Mouse (Mus musculus): ENCODE results near the gene Prr19. TPM values are rescaled to one million over a fixed set of nuclear protein-coding genes. Genes with fewer than 3 reads are reported as not detected.

The Prr19 gene
- polyA plus RNA-seq, 1 experiment from 2014 or later, result not detected

DNA sequence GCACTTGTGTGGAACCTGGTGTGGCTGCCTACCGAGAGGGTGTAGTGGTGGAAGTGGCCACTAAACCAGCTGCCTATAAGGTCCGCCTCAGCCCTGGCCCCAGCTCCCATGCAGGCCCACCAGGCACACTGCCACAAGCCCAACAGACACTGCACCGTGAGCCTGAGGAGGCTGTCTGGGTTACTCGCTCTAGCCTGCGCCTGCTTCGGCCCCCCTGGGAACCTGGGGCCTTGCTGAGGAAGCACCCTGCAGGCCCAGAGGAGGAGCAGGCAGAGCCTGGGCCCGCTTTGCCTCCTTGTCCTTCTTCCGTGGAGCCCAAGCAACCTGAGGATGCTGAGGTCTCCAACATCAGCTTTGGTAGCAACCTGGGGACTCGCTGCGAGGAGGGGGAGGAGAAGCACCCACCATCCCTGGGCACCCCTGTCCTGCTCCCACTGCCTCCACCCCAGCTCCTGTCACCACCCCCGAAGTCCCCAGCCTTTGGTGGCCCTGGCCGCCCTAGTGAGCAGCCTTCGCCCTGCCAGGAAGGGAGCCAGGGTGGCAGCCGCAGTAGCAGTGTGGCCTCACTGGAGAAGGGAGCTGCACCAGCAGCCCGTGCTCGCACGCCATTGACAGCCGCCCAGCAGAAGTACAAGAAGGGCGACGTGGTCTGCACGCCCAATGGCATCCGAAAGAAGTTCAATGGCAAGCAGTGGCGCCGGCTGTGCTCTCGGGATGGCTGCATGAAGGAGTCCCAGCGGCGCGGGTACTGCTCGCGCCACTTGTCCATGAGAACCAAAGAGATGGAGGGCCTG lies 29.4 kb upstream of the Prr19 start:
- Histone ChIP-seq H3K36me3 (ENCODE audit: inconsistent target) (no peaks in the 10 kb centered on the region), H3K79me2 (ENCODE audit: inconsistent target) (peaks cover 70% of the 10 kb centered on the region), H3K27ac (no peak overlapping the region), H3K4me3 (ENCODE audit: inconsistent target) (no peak overlapping the region)
- WGBS (ENCODE audit: missing documents), result 96% methylated on average over 30 of the region's 30 CpGs

DNA sequence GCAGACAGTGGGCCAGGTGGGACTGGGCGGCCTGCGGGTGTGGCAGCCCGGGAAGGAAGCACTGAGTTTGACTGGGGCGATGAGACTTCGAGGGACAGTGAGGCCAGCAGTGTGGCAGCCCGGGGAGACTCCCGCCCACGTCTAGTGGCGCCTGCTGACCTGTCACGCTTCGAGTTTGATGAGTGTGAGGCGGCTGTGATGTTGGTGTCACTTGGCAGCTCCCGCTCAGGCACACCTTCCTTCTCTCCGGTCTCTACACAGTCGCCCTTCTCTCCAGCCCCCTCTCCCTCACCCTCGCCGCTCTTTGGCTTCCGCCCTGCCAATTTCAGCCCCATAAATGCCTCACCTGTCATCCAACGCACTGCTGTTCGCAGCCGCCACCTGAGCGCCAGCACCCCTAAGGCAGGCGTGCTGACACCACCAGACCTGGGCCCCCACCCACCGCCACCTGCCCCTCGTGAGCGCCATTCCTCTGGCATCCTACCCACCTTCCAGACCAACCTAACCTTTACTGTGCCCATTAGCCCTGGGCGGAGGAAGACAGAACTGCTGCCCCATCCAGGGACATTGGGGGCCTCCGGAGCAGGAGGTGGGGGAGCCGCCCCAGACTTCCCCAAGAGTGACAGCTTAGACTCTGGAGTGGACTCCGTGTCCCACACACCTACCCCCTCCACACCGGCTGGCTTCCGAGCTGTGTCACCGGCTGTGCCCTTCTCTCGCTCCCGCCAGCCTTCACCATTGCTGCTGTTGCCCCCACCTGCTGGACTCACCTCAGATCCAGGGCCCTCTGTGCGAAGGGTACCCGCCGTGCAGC lies 28.6 kb upstream of the Prr19 start:
- H3K36me3 ChIP-seq (ENCODE audit: inconsistent target), result no peaks in the 10 kb centered on the region
- H3K79me2 ChIP-seq (ENCODE audit: inconsistent target), result peaks cover 76% of the 10 kb centered on the region
- 96% methylated on average over 31 of the region's 38 CpGs for WGBS (ENCODE audit: missing documents)
- H3K27ac ChIP-seq, result no peak overlapping the region
- no peak overlapping the region for H3K4me3 ChIP-seq (ENCODE audit: inconsistent target)

DNA sequence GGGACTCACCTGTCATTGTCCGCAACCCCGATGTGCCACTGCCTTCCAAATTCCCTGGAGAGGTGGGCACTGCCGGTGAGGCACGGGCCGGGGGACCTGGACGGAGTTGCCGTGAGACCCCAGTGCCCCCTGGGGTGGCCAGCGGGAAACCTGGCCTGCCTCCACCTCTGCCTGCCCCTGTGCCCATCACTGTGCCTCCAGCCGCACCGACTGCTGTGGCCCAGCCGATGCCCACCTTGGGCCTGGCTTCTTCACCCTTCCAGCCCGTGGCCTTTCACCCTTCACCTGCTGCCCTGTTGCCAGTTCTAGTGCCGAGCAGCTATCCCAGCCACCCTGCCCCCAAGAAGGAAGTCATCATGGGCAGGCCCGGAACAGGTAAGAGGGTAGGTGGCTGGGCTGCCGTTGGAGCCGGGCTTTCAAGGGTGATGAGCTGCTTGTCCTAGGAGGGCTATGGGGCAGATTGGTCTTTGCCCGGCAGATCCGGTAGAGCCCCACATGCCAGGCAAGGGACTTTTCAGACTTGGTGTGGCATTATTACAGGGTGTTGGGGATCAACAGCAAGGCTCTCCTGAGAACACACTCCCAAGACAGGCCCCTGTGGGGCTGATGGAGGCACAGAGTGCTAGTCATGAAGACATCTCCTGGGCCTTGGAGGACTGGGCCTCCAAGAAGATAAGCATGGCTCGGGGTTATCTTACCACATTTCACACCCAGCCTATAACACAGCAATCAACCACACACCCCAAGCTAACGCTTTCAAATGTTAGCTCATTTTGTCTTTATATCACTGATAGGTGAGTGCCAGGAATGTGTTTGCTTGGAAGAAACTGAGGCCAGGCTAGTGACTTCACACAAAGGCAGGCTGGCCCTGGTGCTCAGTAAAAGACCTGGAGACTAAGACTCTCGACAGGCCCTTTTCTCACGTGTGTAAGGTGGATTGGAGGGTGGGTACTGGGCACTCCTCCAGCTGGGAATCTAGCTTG lies 27.7 kb upstream of the Prr19 start:
- H3K27ac ChIP-seq, result no peak overlapping the region
- no peak overlapping the region for H3K4me3 ChIP-seq (ENCODE audit: inconsistent target)
- 95% methylated on average over 22 of the region's 22 CpGs for WGBS (ENCODE audit: missing documents)
- H3K36me3 ChIP-seq (ENCODE audit: inconsistent target), result no peaks in the 10 kb centered on the region
- H3K79me2 ChIP-seq (ENCODE audit: inconsistent target), result peaks cover 75% of the 10 kb centered on the region

DNA sequence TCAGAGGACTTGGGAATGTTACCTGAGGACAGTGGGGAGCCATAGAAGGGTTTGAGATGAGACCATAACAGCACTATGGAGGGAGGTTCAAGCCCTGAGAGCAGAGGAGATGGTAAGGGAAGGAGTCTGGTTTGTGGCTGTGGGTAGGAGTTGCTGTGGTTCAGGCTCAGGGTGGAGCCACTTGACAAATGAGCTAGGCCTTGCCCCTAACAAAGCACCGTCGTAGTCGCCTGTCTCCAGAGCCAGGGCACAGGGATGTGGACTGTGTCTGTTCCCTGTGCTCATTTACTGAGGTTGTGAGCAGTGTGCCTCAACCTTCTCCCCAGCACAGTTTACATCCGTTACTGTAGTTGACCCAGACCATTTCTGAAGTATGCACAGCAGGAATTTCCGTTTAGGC lies 26.6 kb upstream of the Prr19 start:
- H3K4me3 ChIP-seq (ENCODE audit: inconsistent target), result no peak overlapping the region
- no peak overlapping the region for H3K27ac ChIP-seq
- H3K79me2 ChIP-seq (ENCODE audit: inconsistent target), result peaks cover 66% of the 10 kb centered on the region; the same call in 1 of the 2 replicates
- H3K36me3 ChIP-seq (ENCODE audit: inconsistent target), result no peaks in the 10 kb centered on the region
- WGBS (ENCODE audit: missing documents), result 60% methylated on average over 5 of the region's 5 CpGs

DNA sequence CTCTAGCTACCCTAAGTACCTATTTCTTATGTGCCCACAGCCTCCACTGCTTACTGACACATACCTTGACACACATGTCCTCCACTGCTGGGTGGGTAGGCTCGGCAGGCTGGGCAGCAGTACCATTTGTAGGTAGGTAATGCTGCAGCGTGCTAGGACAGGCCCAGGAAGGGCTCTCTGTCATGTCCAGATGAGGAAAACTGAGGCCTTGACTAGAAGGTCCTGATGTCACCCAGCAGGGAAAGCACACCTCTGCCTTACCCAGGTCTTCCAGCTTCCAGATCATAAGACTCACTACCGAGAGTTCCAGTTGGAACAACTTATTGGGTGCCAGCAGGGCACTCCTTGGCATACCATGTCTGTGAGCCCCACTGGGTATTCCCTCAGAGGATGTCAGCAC lies 26.2 kb upstream of the Prr19 start:
- Histone ChIP-seq H3K79me2 (ENCODE audit: inconsistent target) (peaks cover 66% of the 10 kb centered on the region), H3K4me3 (ENCODE audit: inconsistent target) (no peak overlapping the region), H3K36me3 (ENCODE audit: inconsistent target) (no peaks in the 10 kb centered on the region), H3K27ac (no peak overlapping the region)
- 94% methylated on average over 3 of the region's 3 CpGs for WGBS (ENCODE audit: missing documents)

DNA sequence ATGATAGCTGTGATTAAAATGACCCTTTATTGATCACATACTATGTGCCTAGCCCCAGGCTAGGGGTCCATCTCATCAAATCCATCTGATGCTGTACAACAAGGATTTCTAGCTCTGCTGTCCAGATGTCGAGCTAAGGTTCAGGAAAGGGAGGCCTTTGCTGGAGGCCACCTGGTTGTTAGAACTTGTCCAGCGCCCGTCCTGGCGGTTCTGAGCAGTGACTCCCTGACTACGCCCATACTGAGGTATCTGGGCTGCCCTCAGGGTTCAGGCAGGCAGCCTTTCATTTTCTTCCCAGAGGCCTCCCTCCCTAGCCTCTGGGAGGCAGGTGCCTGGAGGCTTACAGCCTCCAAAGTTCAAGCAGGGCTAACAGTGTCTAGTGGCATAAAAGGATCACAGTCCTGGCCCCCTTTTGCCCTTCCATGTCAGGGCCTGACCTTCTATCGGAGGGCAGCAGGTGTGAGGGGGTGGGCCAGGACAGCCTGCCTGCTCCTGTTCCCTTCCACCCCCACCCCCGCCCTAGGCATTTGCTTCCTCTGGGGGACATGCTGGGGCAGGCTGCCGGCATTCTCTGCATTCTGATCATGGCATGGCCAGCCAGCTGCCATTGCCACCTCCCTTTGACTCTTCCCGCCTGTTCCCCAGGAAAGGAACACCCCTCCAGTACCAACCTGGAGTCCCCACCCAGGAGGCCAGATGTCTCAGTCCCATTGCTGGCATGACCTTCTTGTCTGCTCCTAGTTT lies 25.5 kb upstream of the Prr19 start:
- H3K4me3 ChIP-seq (ENCODE audit: inconsistent target), result no peak overlapping the region
- H3K79me2 ChIP-seq (ENCODE audit: inconsistent target), result peaks cover 66% of the 10 kb centered on the region
- 91% methylated on average over 8 of the region's 9 CpGs for WGBS (ENCODE audit: missing documents)
- H3K36me3 ChIP-seq (ENCODE audit: inconsistent target), result no peaks in the 10 kb centered on the region
- H3K27ac ChIP-seq, result no peak overlapping the region

DNA sequence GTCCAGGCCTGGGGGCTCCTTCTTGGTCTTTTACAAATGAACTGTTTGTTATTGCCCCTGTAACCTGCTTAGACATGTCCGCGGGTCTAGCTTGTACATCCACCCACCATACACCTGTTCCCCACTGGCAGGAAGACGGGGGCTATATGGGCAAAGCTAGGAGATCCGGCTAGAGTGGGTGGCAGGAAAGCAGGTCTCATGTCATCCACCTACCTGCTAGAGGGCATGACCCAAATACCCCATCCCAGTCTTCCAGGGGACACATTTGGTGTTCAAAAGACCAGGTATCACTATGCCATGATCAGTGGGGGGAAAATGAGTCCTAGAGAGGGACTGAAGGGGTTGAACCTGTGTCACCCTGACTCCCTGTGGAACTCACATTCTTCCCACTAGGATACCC lies 23.8 kb upstream of the Prr19 start:
- peaks cover 61% of the 10 kb centered on the region for H3K79me2 ChIP-seq (ENCODE audit: inconsistent target)
- no peak overlapping the region for H3K4me3 ChIP-seq (ENCODE audit: inconsistent target)
- 91% methylated on average over 4 of the region's 4 CpGs for WGBS (ENCODE audit: missing documents)
- H3K27ac ChIP-seq, result peak overlapping the region; percentile 41
- H3K36me3 ChIP-seq (ENCODE audit: inconsistent target), result no peaks in the 10 kb centered on the region

DNA sequence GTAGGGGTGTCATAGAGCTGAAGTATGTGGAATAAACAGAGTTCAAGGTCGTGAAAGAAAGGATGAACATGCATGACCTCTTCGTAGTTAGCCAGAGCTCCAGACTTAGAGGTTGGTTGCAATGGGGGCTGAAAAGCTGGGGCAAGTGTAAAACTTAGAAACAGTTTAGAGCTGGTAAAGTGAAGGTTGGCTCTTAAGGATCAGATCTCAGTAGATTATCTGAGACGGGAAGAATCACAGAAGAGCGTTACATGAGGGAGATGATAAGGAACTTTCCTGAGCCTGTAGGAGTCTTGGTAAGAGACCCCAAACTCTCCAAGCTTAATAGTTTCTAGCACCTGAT lies 23.2 kb upstream of the Prr19 start:
- Histone ChIP-seq H3K36me3 (ENCODE audit: inconsistent target) (no peaks in the 10 kb centered on the region), H3K79me2 (ENCODE audit: inconsistent target) (peaks cover 62% of the 10 kb centered on the region), H3K27ac (peak overlapping the region; percentile 41), H3K4me3 (ENCODE audit: inconsistent target) (peak overlapping the region; percentile 14; the same call in 1 of the 2 replicates)
- WGBS (ENCODE audit: missing documents), result 12% methylated on average over 4 of the region's 4 CpGs

DNA sequence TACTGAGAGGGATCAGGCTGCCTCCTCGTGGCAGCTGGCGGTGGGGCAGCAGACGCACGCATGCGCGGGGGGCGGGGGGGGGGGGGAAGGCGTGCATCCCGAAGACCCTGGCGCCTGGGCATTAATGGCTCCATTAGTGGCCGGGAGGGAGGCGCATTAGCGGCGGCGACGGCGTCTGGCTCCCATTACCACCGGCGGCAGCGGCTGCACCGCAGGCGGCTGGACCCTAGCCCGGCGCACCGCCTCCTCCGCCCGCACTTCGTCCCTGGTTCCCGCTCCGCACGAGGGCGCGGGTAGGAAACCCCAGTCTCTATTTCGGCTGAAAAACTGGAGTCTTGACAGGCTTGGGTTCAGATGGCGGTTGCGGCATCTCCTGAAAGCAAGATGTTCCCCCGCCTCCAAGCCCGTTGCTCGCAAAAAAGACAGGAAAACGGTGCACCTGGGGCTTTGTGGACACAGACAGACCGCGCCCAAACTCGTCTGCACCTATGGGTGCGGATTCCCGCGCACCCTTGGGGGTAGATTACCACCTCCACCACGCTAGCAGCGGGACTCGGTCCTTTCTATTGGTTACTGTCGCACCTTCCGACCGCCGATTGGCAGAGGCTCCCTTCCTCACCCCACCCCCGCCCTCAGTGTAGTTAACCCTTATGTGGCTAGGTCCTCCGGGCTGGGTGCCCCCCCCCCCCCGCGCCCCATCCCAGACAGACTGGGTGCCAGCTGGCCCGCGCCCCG lies 22.7 kb upstream of the Prr19 start:
- no peaks in the 10 kb centered on the region for H3K36me3 ChIP-seq (ENCODE audit: inconsistent target)
- 1% methylated on average over 40 of the region's 60 CpGs for WGBS (ENCODE audit: missing documents)
- H3K79me2 ChIP-seq (ENCODE audit: inconsistent target), result peaks cover 65% of the 10 kb centered on the region
- H3K27ac ChIP-seq, result peak overlapping the region; percentile 95
- peak overlapping the region; percentile 49 for H3K4me3 ChIP-seq (ENCODE audit: inconsistent target)

DNA sequence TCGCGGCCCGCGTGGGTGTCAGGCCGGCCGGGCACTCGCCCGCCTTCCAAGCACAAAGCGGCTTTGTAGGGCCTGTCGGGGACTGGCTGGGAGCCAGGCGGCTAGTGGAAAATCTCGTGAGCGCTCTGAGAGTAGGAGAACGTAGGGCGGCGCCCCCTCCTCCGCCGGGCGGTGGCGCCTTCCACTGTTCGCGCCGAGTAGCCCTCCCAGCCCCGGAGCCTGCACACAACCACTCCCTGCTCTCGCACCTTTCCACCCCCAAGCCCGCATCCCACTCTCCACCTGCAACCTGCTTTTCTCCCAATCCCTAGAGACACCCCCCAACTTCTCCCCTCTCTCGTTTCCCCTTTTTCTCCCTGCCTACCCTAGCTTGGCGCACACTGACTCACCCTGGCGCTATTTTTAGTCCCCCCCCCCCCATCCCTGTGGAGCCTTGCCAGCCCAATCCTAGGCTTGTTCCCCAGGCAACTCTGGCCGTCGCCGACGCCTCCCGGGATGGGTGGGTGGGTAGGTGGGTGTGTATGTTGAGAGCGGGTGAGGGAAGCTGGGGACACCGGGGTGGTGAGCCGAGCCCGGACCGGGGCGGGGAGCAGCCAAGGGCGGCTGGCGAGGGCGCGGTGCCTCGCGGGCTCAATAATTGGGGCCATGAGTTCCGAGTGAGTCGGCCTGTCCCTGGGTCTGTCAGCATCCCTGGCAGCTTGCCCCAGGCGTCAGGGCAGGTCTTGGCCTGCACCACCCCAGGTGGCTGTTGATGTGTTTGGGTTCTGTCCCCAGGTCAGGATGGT lies 21.9 kb upstream of the Prr19 start:
- Histone ChIP-seq H3K36me3 (ENCODE audit: inconsistent target) (no peaks in the 10 kb centered on the region), H3K4me3 (ENCODE audit: inconsistent target) (peak overlapping the region; percentile 41), H3K79me2 (ENCODE audit: inconsistent target) (peaks cover 65% of the 10 kb centered on the region), H3K27ac (peak overlapping the region; percentile 95)
- WGBS (ENCODE audit: missing documents), result under 1% methylated on average over 41 of the region's 49 CpGs

DNA sequence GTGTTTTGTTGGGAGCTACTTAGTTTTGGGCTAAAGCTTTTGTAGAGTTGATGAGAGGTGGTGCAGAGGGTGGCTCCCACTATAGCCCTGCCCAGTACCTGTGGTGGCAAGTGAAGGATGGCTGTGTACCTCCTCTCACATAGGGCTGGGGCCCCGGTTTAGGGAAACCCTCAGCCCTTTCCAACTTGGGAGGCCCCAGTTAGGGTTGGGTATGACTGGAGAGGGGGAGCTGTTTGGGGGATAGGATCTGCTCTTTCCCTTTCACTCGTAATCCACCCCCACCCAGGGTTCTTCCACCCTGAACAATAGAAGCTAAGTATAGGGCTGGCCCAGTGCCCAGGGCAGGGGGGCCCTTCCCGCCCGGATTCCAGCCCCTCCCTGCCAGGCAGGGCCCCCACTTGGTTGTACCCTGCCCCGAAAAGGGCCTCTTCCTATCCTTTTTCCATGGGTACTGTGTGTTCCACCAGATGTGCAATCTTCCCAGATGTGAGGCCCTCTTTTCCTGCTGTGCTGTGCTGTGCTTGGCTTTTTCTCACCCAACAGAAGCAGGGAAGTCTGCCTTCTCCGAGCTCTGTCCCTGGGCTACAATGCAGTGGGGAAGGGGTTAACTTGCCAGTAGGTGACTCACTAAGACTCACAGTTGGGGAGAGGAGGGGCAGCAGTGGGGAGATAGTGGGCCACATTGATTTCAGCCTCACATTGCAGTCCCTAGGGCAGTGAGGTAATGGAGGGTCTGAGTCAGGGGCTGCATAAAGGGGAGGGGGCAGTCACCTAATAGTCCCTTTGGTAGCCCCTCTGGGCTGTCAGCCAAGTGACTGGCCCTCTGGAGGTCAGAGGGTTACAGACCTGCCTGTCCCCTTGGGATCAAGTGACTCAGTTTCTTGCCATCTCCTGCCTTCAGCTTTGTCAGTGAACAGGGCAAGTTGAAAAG lies 21.1 kb upstream of the Prr19 start:
- Histone ChIP-seq H3K27ac (peak overlapping the region; percentile 95), H3K79me2 (ENCODE audit: inconsistent target) (peaks cover 65% of the 10 kb centered on the region), H3K36me3 (ENCODE audit: inconsistent target) (peaks cover 4% of the 10 kb centered on the region; the same call in 1 of the 2 replicates), H3K4me3 (ENCODE audit: inconsistent target) (peak overlapping the region; percentile 41)
- 2% methylated on average over 6 of the region's 6 CpGs for WGBS (ENCODE audit: missing documents)

All from macrophage (primary cell).